In the genomic region with DNA sequence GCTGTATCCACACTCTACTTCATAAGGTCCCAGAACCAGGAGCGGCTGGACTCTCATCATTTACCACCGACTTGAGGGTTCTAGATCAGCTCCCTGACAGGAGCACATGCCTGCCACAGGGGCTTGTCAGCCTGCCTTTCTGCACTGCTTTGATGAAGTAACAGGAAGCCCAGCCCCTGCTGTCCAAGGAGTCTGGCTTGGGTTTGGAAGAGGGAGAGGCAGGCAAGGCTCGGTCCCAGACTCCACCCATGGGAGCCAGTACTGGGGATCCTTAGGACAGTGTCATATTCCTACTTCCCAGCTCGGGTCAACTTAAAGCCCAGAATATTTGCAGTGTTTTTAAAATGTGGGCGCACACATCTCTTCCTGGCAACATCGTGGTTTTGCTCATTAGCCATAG, we compare ENCODE assay signal across 31 mouse cellular contexts.
"Had no signal": no experiment of that assay in that cellular context is flagged by ENCODE, and none has a peak within 500 bp of the region (broad histone marks: within the 10 kb centered on the region; RNA-seq: fewer than 3 reads in every experiment).

No protein-coding gene starts in this region.

- H3K4me2 ChIP-seq: limb, embryonic 12.5 days; limb, embryonic 13.5 days; limb, embryonic 15.5 days; liver, embryonic 11.5 days; liver, embryonic 12.5 days; liver, embryonic 13.5 days; liver, embryonic 15.5 days; lung, embryonic 14.5 days; lung, embryonic 15.5 days; midbrain, embryonic 12.5 days; midbrain, embryonic 13.5 days; midbrain, embryonic 15.5 days; neural tube, embryonic 12.5 days had no signal

- ATAC-seq: liver, embryonic 12.5 days; liver, postnatal 0 days; lung, postnatal 0 days; midbrain, embryonic 13.5 days; midbrain, embryonic 15.5 days; midbrain, embryonic 16.5 days had no signal

- H3K27me3 ChIP-seq: liver, embryonic 13.5 days had no signal

- H3K4me3 ChIP-seq: left cerebral cortex, adult 2 months; limb, embryonic 10.5 days; limb, embryonic 12.5 days; limb, embryonic 13.5 days; limb, embryonic 15.5 days; liver, embryonic 12.5 days; liver, embryonic 13.5 days; liver, embryonic 15.5 days; lung, embryonic 15.5 days; megakaryocyte, embryonic 14.5 days; midbrain, embryonic 10.5 days; midbrain, embryonic 12.5 days; midbrain, embryonic 13.5 days; midbrain, embryonic 15.5 days; myocyte; neural tube, embryonic 12.5 days had no signal

- H3K9ac ChIP-seq: limb, embryonic 12.5 days; limb, embryonic 13.5 days; limb, embryonic 15.5 days; liver, embryonic 12.5 days; liver, embryonic 13.5 days; liver, embryonic 14.5 days; liver, embryonic 15.5 days; liver, postnatal 0 days; lung, embryonic 14.5 days; lung, embryonic 15.5 days; midbrain, embryonic 12.5 days; midbrain, embryonic 13.5 days; midbrain, embryonic 15.5 days; neural tube, embryonic 12.5 days had no signal

- H3K9me3 ChIP-seq: limb, embryonic 10.5 days; limb, embryonic 12.5 days; limb, embryonic 13.5 days; limb, embryonic 15.5 days; liver, embryonic 12.5 days; liver, embryonic 13.5 days; liver, embryonic 15.5 days; lung, embryonic 15.5 days; megakaryocyte, embryonic 14.5 days; midbrain, embryonic 10.5 days; midbrain, embryonic 12.5 days; midbrain, embryonic 13.5 days; midbrain, embryonic 15.5 days; neural tube, embryonic 12.5 days had no signal

- H3K36me3 ChIP-seq: limb, embryonic 10.5 days; limb, embryonic 12.5 days; limb, embryonic 13.5 days; limb, embryonic 15.5 days; liver, embryonic 12.5 days; liver, embryonic 13.5 days; liver, embryonic 15.5 days; lung, embryonic 15.5 days; midbrain, embryonic 10.5 days; midbrain, embryonic 12.5 days; midbrain, embryonic 13.5 days; midbrain, embryonic 15.5 days; neural tube, embryonic 12.5 days had no signal

- H3K4me1 ChIP-seq: liver, embryonic 12.5 days; liver, embryonic 13.5 days; liver, embryonic 15.5 days; megakaryocyte, embryonic 14.5 days had no signal

- H3K27ac ChIP-seq: left cerebral cortex, adult 2 months; limb, embryonic 10.5 days; limb, embryonic 12.5 days; limb, embryonic 13.5 days; limb, embryonic 15.5 days; liver, embryonic 12.5 days; liver, embryonic 13.5 days; liver, embryonic 14.5 days; liver, embryonic 15.5 days; lung, embryonic 15.5 days; macrophage; midbrain, embryonic 10.5 days; midbrain, embryonic 12.5 days; midbrain, embryonic 13.5 days; midbrain, embryonic 15.5 days; neural tube, embryonic 12.5 days had no signal

- DNase-seq: left cerebral cortex, postnatal 4 days; liver; liver, embryonic 13.5 days; liver, postnatal 0 days; lung, adult 18-20 months; lung, adult 2 months; lung, embryonic 14.5 days; lung, postnatal 10 days; lung, postnatal 14 days; lung, postnatal 36 days; lung, postnatal 4 days had no signal
